Mouse (Mus musculus): Measurements from ENCODE around the gene Fgd6.

Fgd6 gene

DNA sequence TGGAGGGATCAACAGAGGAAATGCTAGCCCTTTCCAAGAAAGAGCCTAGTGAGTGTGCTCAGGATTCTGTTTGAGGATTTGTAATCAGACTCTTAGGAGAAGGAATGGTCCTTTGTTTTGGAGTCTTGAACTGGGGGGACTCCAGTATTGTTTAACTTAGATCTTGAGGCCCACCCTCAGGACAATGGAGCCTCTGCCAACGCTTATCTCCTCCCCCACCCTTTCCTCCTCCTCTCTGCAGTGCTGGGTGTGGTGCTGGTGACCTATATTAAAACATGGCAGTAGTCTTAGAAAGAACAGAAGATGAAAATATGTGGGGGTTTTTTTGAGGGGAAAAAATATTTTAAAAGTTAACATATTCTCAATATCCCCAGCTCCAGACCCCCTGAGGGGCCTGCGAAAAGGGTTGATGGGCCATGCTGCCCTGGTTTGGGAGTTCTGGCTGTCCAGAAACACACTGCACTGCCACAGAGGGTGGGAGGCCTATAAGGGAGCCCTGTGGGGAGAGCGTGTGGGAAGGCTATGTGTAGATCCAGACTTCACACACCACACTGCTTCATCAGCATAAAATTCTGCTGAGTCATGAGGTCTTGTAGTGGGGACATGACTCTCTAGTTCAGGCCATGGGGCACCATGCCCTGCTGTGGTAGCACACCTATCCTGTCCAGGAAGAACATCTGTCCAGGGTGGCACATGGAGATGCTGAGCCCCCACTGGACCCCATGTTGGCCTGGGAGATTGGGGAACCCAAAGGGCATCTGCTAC is 61.5 kb downstream of the Fgd6 start:
- no peak for DNase-seq

DNA sequence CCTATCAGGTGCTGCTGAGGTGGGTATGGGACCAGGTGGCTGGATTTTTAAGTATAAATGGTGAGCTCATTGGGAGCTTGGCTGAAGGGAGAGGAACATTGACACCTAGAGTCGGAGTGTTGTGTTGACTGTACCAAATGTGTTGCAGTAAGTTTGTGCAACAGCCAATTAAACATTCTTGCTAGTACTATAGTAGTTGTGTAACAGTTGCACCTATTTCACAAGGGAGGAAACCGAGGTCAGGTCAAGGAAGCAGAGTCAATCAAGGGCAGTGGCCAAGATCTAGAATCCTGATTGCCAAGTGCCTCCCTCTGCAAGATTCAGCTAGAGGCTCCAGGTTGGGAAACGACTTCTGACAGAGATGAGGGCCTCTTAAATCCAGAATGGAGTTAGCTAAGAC is 62.3 kb downstream of the Fgd6 start:
- DNase-seq, result peak; percentile 53

DNA sequence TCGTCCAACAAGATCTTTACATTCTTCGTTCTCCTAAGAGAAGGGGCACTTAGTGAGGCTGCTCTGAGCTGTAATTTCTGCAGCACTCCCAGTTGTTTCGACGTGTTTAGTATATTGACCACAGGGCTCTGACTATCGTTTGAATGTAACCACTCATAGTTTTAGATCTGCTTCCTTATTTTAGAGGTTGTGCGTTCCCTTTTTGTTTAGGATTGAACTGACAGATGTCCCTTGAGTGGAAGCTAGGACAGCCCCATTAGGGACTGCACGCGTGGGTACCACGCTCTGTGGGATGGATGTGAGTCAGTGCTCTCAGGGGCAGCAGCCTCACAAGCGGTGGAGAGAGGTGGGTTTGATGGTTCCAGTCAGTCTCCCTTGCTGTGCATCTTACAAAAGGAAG is 69.7 kb downstream of the Fgd6 start:
- no peak for DNase-seq

DNA sequence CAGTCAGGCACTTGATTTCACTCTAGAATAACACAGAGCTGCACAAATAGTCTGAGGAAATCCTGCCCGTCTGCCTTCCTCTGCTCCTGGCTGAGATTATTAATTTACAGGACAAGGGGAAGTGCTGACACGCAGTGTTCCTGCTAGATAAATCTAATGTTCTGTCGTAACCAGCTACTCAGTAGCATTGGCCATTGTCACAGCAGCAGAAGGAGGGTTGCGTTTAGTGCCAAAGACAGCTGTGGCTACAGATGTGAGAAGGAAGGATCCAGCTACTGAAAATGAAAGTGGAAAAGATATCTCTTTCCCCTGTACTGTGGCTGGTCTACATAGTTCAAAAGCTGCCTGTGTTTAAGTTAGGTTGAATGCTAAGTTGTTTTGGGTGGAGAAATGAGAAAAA is 71.4 kb downstream of the Fgd6 start:
- peak; percentile 39 for DNase-seq

DNA sequence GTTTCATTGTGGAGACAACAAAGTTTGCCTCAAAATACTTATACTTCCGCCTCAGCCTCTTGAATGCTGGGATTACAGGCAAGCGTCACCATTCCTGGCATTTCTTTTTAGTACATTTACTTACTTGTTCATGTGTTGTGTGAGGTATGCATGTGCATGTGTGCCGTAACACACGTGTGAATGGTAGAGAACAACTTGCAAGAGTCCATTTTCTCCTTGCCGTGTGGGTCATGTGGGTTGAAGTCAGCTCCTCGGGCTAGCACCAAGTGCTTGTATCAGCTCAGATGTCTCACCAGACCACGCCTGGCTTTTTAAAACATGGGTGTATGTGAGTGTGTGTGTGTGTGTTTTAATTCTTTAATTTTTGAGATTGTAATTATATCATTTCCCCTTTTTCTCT is 71.8 kb downstream of the Fgd6 start:
- no peak for DNase-seq

DNA sequence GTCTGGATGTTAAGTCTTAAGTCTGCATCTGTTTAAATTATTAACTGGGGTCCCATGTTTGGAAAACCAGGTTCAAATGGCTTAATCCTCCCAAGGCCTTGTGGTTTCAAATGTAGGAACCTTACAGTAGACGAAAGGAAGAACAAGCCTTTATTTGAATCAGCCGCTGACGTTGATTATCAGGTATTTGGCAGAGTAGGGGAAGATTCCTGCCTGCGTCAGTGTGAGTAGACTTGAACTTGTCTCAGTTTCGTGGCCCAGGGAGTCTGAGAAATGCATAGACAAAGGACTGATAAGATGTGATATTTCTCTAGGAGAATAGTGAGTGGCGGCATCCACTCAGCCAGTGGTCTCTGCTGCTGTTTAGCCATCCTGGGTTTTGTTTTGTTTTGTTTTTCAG is 73.0 kb downstream of the Fgd6 start:
- no peak for DNase-seq

DNA sequence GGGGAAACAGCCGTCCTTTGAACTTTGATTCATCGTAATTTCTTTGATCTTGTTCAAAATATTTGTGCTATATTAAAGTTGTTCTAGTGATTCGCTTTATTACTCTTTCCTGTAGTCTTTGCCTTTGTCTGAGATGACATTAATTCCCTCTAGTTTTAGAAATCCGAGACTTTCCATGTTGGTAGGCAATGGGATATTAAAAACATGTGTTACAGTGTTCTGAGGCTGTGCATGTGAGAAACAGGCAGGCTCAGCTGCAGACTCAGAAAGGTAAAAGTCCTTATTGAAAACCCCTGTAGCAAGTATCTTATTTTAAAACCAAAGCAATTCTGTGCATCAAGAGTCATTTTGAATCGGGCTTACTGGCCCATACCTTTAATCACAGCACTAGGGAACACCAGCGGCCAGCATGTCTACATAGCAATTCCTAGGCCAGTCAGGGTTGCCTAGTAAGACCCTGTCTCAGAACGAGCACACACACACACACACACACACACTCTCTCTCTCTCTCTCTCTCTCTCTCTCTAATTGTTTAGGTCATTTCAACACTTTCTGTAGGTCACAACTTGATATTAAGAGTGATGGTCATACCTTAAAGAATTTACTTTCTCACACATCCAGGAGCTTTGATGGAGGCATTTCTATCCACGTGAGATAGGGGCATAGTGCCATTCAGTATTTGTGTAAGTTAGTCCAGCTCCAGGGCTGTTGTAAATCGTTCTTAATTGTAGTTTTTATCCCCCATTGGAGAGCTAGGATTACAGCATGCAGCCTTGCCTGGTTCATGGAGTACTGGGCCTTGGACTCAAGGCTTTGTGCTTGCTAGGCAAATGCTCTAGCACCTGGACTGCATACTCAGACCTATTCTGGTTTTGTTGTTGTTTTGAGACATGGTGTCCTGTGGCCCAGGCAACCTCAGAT is 75.3 kb downstream of the Fgd6 start:
- DNase-seq, result no peak

DNA sequence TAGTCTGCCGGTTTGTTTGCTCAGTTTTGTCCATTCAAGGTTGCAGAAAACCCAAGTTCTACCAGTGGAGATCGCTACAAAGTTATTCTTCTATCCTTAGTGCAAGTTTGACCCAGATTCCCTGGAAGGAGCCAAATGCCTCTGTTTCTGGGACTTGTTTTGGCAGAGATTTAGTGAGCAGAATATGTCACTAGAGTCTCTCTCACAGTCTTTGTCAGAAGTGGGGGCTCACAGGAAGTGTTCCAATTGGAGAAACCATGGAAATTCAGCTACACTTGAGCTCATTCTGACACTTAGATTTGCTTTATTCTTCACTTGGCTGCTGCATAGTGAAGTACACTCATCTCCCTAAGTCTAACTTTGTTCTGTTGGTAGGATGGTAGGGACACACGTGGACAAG is 76.4 kb downstream of the Fgd6 start:
- no peak for DNase-seq

DNA sequence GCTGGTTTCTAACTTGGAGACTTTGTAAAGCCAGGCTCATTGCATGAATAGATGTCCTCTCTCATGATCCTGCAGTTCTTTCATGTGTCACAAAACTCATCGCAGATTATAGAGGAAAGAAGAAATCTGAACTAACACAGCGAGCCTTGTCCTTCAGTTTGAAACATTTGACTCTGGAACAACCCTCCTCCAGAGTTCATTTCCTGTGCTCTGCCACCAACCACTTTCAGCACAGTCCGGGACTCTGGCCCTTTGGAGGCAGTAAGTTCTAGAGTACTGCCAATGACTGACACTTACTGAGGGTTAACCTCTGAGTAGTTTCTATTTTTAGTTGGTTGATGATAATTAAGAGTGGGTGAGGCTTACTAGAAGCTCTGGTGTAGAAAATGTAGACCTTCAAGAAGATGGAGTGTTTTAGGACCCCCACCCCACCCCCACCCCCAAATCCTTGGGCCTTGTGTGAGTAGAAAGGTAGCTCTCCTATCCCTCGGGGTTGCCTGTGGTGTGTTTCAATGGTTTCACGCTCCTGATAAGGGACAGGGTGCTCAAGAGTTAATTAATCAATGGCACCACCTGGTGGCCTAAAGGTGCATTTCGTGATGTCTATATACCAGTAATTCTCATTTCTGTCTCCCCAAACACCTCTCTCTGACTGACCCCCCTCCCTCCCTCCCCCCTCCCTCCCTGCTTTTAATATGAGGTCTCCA is 80.2 kb downstream of the Fgd6 start:
- DNase-seq, result peak; percentile 90

DNA sequence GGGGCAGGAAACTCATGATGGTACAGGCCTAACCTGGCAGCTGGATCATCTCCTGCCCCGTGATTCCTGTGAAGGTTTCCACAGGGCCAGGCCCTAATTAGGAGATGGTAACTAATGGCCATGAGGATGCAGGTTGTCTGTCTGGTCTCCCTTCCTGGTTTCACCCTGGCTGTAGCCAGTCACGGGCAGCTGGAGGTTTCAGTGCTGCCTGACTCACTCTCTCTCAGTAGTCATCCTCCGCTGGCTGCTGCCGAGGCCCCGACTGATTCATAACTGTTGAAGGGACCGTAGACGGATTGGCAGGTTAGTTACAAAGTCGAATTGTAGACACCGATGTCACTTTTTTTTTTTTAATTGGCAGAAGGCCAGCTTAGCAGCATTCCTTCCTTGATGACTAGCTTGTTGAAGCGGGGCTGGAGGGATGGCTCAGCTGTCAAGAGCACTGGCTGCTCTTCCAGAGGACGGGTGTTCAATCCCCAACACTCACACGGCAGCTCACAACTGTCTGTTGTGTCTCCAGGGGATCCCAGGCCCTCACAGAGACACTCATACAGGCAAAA is 81.1 kb downstream of the Fgd6 start:
- no peak for DNase-seq

DNA sequence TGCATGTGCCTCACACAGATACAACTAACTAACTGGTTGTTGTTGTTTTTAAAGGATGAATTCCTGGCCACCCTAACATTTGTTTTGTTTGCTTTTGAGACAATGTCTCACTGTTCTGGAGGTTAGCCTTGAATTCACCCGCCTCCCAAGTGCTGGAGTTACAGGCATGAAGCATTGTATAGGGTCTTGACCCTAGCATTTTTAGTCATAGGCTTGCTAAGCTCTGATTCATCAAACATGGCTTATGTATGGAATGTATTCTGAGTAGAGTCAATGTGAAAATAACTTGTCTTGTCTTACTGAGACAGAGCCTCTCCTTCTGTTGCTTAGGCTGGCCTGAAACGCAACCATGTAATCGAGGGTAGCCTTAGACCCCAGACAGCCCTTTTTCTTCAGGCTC is 82.1 kb downstream of the Fgd6 start:
- DNase-seq, result no peak

DNA sequence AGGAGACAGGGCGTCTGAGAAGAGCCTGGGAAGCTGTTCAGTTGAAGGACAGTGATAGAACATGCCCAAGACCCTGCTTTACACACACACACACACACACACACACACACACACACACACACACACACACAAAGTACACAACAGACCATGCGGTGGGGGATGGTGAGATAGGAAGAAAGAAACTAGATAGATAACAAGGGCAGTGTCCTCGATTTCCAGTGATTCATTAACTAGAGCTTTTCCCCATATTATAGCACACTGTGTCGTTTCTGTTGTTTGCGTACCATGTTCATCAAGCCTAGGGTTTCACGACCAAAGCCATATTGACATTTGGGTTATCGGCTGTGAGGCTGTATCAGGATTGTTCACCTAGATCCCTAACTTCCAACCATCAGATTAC is 83.2 kb downstream of the Fgd6 start:
- no peak for DNase-seq

DNA sequence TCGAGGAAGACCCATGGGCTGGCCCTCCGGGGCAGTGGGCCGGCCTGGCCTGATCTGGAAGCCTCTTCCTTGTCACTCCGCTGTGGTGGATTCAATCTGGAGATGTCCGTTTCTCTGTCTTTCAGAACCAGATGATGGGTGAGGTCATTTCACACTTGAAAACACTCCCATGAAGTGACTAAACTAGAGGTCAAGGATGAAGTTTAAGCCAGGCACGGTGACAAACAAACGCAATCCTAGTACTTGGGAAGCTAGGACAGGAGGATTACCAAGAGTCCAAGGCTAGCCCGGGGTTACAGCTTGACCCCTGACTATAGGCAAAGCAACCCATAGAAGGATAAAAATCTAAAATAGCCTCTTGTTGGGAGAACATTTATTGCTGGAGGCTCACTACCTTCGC is 84.9 kb downstream of the Fgd6 start:
- no peak for DNase-seq

DNA sequence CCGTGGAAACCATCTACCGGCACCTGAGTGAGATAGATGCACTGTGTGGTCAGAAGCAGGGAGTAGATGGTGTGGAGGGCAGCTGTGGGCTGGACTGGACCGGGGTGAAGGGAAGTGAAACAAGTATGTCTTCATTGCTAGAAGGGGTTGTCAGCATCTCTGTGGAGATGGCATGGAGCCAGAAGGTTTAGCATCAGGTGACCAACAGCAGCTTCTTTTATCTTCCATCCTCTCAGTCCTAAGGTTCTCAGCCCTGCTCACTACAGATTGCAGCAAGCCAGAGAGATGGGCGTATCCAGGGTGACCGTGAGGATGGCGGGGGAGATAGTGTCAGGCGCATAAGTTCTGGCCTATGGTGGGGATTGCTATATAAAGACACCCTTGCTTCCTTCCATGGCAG is 86.8 kb downstream of the Fgd6 start:
- DNase-seq, result no peak

DNA sequence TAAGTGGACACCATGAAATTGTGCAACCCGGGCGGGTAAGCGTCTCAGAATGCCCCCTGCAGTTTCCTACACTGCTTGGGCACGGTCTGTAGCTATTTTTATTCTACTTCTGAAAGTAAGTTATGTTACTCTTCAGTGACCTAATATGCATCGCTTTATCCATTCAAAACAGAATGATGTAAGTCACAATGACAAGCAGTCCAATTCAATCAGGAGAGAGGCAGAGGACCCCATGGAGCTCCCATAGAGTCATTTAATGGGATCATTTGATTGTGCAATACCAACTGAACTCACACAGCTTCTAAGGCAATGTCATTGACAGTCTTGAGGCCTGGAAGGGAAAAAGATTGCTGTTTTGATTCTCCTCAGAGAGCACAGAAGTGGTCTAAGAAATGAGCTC is 87.8 kb downstream of the Fgd6 start:
- no peak for DNase-seq

DNA sequence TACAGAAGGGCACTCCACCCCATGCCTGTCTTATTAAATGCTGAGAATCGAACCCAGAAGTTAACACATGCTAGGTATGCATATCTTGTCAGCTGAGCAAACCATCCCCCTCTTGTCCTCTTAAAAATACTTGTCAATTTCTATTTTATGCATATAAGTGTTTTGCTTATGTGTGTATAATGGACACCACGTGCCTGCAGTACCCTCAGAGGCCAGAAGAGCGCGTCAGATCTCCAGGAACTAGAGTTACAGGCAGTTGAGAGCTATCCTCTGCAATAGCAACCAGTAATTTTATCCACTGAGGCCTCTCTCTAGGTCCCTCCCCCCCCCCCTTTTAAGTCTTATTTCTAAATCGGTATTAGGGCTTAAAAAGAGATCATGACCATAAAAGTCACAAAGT is 88.6 kb downstream of the Fgd6 start:
- DNase-seq, result peak; percentile 17

DNA sequence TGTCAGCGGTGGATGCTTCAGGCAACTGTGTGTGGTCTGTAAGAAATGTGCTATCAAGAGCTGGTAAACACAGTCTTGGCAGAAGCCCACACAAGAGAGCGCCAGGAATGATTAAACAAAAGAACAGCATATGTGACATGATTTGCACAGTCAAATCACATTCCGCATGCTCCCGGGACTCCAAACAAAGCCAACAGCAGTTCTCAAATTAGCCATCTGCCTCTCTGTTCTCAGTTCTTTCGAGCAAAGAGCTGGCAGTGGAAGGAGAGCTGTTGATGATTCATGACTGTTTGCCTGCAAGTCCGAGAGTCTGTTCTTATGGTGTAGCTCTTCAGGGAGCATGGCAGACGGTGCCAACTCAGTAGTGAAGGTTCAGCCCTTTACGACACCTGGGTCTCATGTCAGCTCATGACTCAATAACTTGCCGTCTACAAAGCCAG is 93.9 kb downstream of the Fgd6 start:
- peak; percentile 51 for DNase-seq

DNA sequence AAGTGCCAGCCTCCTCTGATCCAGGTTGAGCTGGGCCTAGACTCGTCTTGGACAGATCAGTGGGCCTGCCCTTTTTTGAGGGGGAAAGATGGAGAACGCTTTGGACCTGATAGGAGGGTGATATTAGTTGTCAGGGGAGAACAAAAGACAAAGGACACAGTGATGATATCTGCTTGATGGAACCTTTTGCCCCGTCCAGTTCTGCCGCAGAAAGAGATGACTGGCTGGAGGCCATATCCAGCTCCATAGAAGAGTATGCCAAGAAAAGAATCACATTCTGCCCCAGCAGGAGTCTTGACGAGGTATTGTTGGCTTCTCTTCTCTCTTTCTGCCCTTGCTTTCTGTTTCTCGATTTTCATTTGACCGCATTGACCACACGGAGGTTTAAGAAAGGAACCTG is 97.3 kb downstream of the Fgd6 start:
- DNase-seq, result no peak

DNA sequence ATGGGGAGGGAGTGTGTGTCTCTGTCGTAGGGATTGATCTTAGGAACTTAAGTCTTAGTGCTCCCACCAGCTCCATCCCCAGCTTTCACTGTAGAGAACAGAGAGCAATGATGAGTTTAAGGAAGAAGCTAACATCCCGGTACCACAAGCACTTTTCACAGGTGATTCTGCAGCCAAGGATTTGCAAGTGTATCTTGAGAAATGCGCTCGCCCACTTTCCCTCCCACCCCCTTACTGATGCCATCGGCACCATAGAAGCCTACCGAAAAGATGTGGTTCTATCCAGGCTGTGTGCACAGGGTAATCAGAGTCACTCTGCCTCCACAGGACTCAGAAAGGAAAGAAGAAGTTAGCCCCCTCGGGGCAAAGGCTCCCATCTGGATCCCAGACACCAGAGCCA is 97.9 kb downstream of the Fgd6 start:
- DNase-seq, result no peak

DNA sequence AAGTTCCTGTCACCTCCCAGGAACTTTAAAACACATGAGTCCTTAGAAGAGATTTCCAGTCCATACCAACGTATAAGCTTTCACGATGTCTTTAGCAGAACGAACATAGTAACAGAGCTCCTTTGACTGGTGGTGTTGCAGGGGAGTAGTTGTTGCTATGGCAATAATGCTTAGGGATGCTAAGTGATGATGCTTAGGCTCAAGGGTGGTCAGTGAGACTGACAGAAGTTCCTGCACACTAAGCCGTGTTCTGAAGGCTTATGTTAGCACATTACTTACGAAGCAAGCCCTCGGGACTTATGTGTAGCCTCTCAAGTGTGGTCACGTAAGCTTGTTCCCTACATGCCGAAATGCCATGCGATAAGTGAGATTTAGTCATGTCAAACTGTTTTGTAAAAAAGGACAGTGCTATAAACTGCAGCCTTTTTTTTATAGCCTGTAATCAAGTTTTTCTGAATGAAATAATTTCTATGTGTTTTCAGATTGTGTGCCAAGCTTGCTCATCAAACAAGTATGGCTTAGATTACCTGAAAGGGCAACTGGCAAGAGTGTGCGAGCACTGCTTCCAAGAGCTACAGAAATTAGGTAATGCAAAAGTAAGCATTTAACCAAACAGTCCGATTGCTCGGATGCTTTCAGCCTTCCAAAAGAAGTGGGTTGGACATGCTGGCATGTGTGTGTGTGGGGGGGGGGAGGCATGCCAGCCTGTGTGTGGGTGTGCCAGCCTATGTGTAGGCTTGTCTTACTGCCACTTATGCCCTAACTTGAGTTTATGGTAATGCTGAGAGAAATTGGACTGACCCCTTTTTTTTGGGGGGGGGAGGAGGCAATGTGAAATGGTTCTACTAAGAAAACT is 99.0 kb downstream of the Fgd6 start:
- DNase-seq, result no peak

DNA sequence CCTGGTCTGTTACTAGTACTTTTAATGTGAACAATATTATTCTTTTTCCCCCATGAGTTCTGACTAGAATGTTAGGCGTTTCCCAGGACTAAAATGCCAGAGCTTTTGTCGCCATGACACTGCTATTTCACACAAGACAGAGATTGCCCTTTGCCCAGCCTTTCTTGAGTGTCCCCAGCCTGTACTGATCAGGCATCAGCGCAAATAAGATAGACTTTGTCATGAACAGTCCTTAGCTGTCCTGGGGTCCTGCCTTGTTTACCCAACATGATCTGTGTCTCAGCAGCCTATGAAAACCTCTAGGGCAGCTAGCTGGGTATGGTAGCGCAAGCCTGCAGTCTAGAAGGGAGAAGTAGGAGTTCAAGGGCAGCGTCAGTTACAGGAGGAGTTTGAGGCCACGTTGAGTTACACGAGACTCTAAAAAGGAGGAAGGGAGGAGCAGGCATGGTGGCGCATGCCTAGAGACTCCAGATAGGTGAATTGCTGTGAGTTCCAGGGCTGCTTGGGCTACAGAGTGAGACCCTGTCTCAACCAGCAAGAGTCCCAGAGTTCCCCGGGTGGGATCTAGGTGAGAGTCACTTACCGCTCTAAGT is 103.2 kb downstream of the Fgd6 start:
- DNase-seq, result no peak

Data from lung, postnatal 14 days (tissue).